Mouse (Mus musculus) brain, adult 10 weeks (tissue): Measurements from ENCODE around the gene Inava. TPM values are rescaled to one million over a fixed set of nuclear protein-coding genes. Genes with fewer than 3 reads are reported as not detected.

Experiments used
- polyA plus RNA-seq: library from polyadenylated mRNA; stranded (reverse); fragments of 350-450 nt; fragmentation: Illumina TruSeq; extraction: RNeasy Lipid Tissue Mini Kit (QIAGEN cat#74804); gene quantifications from one replicate; pipeline ENCODE4 v1.2.3, GENCODE M21; 2015; ENCODE audit warnings: low read depth, low replicate concordance

Gene Inava
- 1.3 TPM for polyA plus RNA-seq

GRCm38 (mm10) chr1:136233892-136234594 lies at the start of gene Inava:
Gene Inava (minus strand): TSS chr1:136234264.

GRCm38 (mm10) chr1:136260635-136261238 lies 26.7 kb upstream of the Inava start, which contains the start of gene Gpr25:
Gene Gpr25 (minus strand): TSS chr1:136260873.

DNA sequence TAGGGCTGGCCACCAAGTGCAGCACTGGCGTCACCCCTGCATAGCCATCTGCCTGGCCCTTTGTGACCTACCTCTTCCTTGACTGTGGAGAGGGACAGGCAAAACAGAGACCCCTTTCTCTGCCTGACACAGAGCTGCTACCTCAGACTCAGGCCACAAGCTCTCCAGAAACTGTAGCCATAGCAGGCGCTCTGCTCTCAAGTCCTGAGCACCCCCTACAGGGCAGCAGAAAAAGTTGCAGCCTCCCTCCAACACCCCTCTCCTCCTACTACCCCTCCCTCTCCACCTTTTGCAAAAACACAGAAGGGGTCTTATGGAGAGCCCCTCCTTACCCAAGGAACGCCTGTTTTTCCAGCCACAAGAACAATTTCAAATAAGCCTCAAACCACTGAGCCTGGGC lies 21.3 kb downstream of the Inava start, which contains the start of gene Mroh3:
Gene Mroh3 (minus strand): TSS at position 26 of the 400 bp plus-strand sequence.

Other genes starting within 250 kb of the Inava start
- 9.1 TPM for gene Igfn1, start 227.9 kb downstream of the Inava start, polyA plus RNA-seq
- 102 TPM for gene Tmem9, start 226.1 kb downstream of the Inava start, polyA plus RNA-seq
- gene Ascl5, start 183.5 kb downstream of the Inava start, polyA plus RNA-seq, result not detected
- gene Cacna1s, start 181.5 kb downstream of the Inava start, polyA plus RNA-seq, result 1.8 TPM
- 24.9 TPM for gene Kif21b, start 102.9 kb downstream of the Inava start, polyA plus RNA-seq
- 0.31 TPM for gene Mroh3, start 21.4 kb downstream of the Inava start, polyA plus RNA-seq
- 2.1 TPM for gene Gpr25, start 26.6 kb upstream of the Inava start, polyA plus RNA-seq
- gene Camsap2, start 111.8 kb upstream of the Inava start, polyA plus RNA-seq, result 75.1 TPM
- gene Ddx59, start 181.0 kb upstream of the Inava start, polyA plus RNA-seq, result 8.6 TPM
- gene Kif14, start 232.1 kb upstream of the Inava start, polyA plus RNA-seq, result not detected